Mouse (Mus musculus) gastrocnemius, adult 18-20 months (tissue): ENCODE results near the gene Hba-a2. TPM values are rescaled to one million over a fixed set of nuclear protein-coding genes. Genes with fewer than 3 reads are reported as not detected.
A peak's percentile ranks its signal among the peaks of the same experiment; 100 is the strongest.
"Not testable (repeated sequence)": the region's sequence is repeated elsewhere in the genome, so short reads cannot be mapped to it uniquely, and the experiment has no call there.

Experiments
- DNase-seq: peaks from one replicate; pipeline ENCODE4 v3.0.0; 2021; ENCODE audit warnings: low spot score
- total RNA-seq, 2 experiments: library from RNA; stranded (reverse); gene quantifications; 2 replicates each; pipeline ENCODE4 v1.2.3; 2021

Gene Hba-a2
- total RNA-seq, 2 experiments from 2014 or later: 266 to 304 TPM

DNA sequence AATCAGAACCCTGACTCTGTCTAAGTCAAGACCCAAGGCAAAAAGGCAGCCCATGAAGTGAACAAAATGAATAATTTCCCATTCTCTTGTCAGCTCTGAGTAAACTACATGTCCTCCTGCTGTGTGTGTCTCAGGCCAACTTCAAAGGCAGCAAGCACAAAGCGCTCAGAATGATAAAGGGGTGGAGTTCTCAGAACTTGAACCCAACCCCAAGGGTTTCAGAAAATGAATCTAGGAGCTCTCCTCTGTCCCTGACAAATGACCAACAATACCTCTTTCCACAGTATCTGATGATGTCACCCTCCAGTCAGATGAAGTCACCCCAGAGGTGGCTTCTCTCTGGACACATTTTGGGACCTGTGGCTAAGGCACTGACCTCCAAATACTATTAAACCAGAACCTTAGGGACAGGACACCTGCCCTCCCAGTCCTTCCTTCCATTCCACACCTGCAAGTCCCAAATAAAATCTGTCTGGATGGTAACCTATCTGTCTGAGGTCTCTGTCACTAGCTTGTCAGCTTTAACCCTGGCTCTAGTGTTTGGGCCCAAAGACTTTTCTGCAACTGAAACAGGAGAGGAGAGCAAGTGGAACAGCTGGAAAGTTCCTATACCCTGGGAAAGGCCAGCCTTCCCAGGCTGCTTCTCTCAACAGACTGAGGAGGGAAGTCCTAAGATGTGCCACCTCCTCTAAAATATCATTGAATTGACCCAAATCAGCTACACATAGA, 14.7 kb upstream of the Hba-a2 start:
- DNase-seq: no peak

DNA sequence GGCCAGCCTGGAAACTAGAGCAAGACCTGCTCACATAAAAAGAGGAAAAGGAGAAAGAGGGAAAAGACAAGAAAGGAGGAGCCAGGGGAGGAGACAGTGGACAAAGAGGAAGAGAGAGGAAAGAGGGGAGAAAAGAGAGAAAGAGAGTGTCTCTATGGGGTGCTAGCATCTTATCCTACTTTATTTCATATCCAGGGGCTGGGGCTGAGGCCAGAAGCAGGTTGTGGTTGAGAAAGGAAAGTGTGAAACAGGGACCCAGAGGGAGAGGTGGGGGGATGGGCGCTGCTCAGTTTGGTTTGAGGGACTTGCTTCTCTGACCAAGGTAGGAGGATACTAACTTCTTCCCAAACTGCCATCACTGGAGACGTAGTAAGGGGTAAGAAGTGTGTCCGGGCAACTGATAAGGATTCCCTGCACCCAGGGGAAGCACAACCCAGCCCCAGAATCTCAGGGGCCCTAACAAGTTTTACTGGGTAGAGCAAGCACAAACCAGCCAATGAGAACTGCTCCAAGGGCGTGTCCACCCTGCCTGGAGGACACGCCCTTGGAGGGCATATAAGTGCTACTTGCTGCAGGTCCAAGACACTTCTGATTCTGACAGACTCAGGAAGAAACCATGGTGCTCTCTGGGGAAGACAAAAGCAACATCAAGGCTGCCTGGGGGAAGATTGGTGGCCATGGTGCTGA, 13.1 kb upstream of the Hba-a2 start, which contains the start of gene Hba-a1:
TSS of gene Hba-a1 (plus strand) at position 421 of the 687 bp plus-strand sequence.
- not testable (repeated sequence) for DNase-seq

- DNase-seq: not testable (repeated sequence)
Observed at GRCm38 (mm10) chr11:32284582-32284981, 11.7 kb upstream of the Hba-a2 start.

GRCm38 (mm10) chr11:32285031-32285775, 11.1 kb upstream of the Hba-a2 start:
- DNase-seq: no peak

DNA sequence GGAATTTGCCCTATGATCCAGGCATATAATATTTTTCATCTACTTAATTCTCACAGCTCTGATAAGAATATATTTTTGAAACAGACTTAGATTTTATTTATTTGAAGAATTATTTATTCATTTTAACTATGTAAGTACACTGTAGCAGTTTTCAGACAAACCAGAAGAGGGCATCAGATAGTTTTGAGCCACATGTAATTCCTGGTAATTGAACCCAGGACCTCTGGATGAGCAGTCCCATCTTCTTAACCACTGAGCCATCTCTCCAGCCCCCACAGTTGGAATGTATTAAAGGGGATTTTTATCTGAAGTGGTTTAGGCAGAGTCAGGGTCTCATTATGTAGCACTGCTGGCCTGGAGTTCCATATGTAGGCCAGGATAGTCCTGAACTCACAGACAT, 10.4 kb upstream of the Hba-a2 start:
- DNase-seq: not testable (repeated sequence)

GRCm38 (mm10) chr11:32286695-32287492, 9.4 kb upstream of the Hba-a2 start, which contains the start of gene Hbq1b:
Hbq1b (plus strand) TSS chr11:32286965.
- DNase-seq: peak; percentile 73

- DNase-seq: no peak
Observed at GRCm38 (mm10) chr11:32287493-32287825, 8.8 kb upstream of the Hba-a2 start.

DNA sequence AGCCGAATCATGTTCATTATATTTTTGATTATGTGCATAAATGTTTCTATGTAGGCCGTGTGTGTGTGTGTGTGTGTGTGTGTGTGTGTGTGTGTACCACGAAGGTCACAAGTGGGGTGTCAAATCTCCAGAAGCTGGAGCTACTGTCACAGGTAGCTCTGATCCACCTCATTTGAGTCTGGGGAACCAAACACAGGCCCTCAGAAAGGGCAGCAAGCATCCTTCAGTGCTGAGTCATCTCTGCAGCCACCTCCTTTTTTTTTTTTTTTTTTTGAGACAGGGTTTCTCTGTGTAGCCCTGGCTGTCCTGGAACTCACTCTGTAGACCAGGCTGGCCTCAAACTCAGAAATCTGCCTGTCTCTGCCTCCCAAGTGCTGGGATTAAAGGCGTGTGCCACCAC, 3.5 kb upstream of the Hba-a2 start:
- not testable (repeated sequence) for DNase-seq

GRCm38 (mm10) chr11:32293479-32293878, 2.8 kb upstream of the Hba-a2 start:
- DNase-seq: not testable (repeated sequence)

GRCm38 (mm10) chr11:32297417-32297816, 1.1 kb downstream of the Hba-a2 start:
- not testable (repeated sequence) for DNase-seq

- DNase-seq: no peak
Observed at GRCm38 (mm10) chr11:32297866-32298531, 1.7 kb downstream of the Hba-a2 start.

DNA sequence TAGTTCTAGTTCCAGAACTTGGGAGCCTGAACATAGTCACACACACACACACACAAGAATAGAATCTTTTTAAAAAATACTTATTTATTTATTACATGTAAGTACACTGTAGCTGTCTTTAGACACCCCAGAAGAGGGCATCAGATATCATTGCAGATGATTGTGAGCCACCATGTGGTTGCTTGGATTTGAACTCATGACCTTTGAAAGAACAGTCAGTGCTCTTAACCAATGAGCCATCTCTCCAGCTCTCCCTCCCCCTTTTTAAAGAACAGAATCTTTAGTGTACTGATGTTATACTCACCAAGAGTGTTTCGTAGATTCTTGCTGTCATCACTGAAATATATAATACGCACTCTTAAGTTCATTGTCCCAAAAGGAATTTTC, 2.2 kb downstream of the Hba-a2 start:
- no peak for DNase-seq

- peak; percentile 42 for DNase-seq
Observed at GRCm38 (mm10) chr11:32299865-32300264, 3.6 kb downstream of the Hba-a2 start, which contains the start of gene Hbq1a. Hbq1a (plus strand) TSS chr11:32300069.

DNA sequence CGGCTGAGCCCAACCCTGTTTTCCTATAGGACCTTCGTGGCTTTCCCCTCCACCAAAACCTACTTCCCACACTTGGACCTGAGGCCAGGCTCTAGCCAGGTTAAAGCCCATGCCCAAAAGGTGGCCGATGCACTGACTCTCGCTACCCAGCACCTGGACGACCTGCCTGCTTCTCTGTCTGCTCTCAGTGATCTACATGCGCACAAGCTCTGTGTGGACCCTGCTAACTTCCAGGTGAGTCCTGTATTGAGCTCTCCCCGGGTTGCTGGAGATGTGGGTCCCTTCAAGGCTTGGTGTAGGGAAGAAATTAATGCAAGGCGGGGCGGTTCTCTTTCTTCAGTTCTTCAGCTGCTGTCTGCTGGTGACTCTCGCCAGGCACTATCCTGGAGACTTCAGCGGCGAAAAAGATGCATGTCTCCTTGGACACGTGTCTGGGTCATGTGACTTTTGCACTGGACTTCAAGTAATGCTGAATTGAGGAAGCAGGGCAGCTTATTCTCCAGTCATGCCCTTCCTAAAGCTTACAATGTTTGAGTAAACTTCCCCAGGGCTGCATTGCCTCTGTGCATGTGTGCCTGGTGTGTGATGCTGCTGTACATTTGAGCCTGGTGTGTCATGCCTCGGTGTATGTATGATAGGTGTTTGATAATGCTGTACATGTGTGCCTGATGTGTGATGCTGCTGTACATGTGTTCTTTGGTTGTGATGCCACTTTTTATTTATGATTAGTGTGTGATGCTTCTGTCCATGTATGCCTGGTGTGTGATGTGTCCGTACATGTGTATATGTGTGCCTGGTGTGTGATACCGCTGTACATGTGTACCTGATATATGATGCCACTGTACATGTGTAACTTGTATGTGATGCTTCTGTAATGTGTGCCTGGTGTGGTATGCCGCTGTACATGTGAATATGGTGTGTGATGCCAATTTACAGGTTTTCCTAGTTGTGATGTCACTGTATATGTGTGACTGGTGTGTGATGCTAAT, 4.3 kb downstream of the Hba-a2 start:
- DNase-seq: no peak

DNA sequence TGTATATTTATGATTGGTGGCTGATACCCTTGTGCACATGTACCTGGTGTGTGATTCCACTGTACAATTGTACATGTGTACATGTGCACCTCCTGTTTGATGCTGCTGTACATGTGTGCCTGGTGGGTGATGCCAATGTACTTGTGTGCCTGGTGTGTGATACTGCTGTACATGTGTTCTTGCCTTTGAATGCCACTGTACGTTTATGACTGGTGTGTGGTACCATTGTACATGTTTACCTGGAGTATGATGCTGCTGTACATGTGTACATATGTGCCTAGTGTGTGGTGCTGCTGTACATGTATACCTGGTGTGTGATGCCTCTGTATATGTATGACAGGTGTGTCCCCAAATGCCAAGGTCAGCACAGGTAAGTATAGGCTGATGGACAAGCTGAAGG, 5.2 kb downstream of the Hba-a2 start:
- DNase-seq: no peak

DNA sequence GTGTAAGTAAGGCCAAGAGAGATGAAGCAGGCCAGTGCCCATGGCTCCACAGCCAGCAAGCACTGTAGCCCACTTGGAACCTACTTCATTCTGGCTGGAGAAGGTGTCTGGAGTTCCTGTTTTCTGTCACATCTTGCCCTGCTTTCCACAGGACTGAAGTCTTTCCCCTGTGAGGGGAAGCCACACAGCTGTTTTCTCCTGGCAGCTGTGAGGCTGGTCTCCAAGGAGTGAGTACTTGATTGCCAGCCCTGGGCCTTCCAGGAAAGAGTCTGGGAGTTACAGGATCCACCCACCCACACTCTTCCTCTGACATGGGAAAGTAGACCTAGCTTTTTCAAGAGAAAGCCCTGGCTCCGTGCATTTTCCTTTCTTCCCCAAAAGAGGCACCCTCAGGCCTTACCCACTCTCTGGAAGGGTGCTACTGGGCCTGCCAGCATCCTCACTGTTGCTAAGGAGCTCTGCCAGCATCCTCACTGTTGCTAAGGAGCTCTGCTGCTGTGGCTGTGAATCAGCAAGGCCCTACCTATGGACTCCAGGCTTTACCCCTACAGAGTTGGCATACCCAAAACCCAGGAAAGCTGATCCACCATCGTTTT, 6.6 kb downstream of the Hba-a2 start:
- no peak for DNase-seq

GRCm38 (mm10) chr11:32303455-32303854, 7.2 kb downstream of the Hba-a2 start:
- DNase-seq: no peak

DNA sequence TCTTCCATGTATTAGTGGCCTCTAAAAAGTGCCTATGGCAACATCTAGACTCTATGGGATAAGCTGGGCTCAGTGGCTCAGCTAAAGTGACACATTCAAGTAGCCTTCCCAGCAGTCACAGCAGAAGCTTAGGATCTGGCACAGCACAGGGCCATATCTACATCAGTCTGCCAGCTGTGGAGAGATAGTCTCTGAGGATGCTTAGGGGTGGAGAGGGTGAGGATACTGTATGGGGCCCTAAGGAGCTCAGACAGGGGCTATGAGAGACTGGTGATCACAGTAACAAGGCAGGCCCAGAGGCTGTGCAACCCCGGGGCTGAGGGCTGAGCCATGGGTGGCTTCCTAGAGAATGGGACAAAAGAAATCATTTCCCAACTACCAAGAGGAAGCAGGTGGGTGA, 10.7 kb downstream of the Hba-a2 start:
- no peak for DNase-seq

GRCm38 (mm10) chr11:32309446-32309845, 13.2 kb downstream of the Hba-a2 start:
- no peak for DNase-seq
